Mouse (Mus musculus) embryonic facial prominence, embryonic 14.5 days (tissue): ENCODE measurements around the gene Vps35l. TPM values are rescaled to one million over a fixed set of nuclear protein-coding genes. Genes with fewer than 3 reads are reported as not detected.

Experiments used
- ATAC-seq: fragments of 200-750 bp; cut with Nextera tagmentation; 2 replicates; pipeline ENCODE4 v1.8.0; 2017; ENCODE audit warnings: low read depth, moderate number of reproducible peaks, moderate TSS enrichment
- DNase-seq: peaks from one replicate; pipeline ENCODE4 v3.0.0-alpha.2; 2015; ENCODE audit warnings: low spot score
- H3K27ac ChIP-seq: fragments of 300-500 bp; sonication (generic); replicated peaks from 2 replicates; pipeline ENCODE4 v1.5.1; 2014; ENCODE audit warnings: low read depth, mild to moderate bottlenecking, low read length, moderate library complexity
- H3K27me3 ChIP-seq: fragments of 300-500 bp; sonication (generic); replicated peaks from 2 replicates; pipeline ENCODE4 v1.6.1; 2014; ENCODE audit warnings: low read length; ENCODE audit not compliant: control insufficient read depth, insufficient read depth
- H3K36me3 ChIP-seq: fragments of 300-500 bp; sonication (generic); 2 replicates; pipeline ENCODE4 v1.6.1; 2014; ENCODE audit warnings: low read length, mixed read lengths; ENCODE audit not compliant: control insufficient read depth, insufficient read depth
- H3K4me1 ChIP-seq: fragments of 300-500 bp; sonication (generic); 2 replicates; pipeline ENCODE4 v1.6.1; 2014; ENCODE audit warnings: antibody characterized with exemption, low read length; ENCODE audit not compliant: control insufficient read depth, insufficient read depth
- H3K4me2 ChIP-seq: fragments of 300-500 bp; sonication (generic); 2 replicates; pipeline ENCODE4 v1.6.1; 2014; ENCODE audit warnings: low read depth, mild to moderate bottlenecking, low read length, moderate library complexity, mixed read lengths
- H3K4me3 ChIP-seq: fragments of 300-500 bp; sonication (generic); 2 replicates; pipeline ENCODE4 v1.5.1; 2014; ENCODE audit warnings: low read depth, mild to moderate bottlenecking, low read length
- H3K9ac ChIP-seq: fragments of 300-500 bp; sonication (generic); 2 replicates; pipeline ENCODE4 v1.6.1; 2014; ENCODE audit warnings: low read depth, mild to moderate bottlenecking, low read length, moderate library complexity, mixed read lengths
- H3K9me3 ChIP-seq: fragments of 300-500 bp; sonication (generic); 2 replicates; pipeline ENCODE4 v1.6.1; 2016; ENCODE audit warnings: low read length; ENCODE audit not compliant: control insufficient read depth
- WGBS: fragments of 180-500 bp; shearing (Covaris S2); extraction: QIAGEN DNeasy Blood & Tissue Kit; methylation state at CpG from one replicate; pipeline ENCODE4 v1.1.7; 2014; 5-methylcytosine and 5-hydroxymethylcytosine counted together
- polyA plus RNA-seq: library from polyadenylated mRNA; unstranded; fragments of >200 nt; fragmentation: Nextera tagmentation; extraction: Ambion mirVana; gene quantifications from 2 replicates; pipeline ENCODE4 v1.2.1, GENCODE M21; 2014

Vps35l gene
- polyA plus RNA-seq, 1 experiment from 2014 or later = 62.7 TPM

DNA sequence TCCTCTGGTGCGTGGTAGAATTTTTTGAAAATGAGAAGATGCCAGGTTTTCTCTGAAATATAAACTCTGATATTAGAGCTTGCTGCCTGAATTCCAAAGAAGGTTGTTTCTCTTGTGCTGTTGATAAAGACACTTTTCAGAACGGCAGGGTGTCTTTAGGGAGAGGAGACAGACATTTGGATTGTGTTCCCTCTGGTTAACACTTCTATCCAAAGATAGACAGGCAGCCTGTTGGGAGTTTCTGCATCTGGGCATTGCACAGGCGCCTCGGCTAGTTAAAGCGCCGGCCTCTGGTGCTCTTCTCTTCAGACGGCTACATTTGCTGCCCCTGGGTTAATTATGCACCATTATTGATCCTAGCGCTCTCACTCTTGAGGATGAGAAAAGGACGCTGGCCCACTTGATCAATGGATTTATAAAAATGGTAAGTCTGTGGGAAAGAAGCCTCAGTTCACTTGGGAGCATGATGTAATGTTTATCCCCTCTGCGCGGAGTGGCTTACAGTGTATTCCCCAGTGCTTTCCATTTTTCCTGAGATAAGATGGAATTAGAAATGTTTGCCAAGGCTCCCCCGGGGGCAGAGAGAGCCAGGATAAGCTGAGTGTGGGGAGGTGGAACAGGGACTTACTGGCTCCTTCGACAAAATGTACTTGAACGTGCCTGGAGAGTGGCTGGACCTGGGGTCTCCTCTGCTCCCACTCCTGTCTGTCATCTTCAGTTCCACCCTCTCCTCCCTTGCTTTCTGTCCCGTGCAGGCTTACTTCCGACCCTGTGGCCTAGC, 66.8 kb downstream of the Vps35l start:
- no peak overlapping the region for H3K9ac ChIP-seq
- H3K36me3 ChIP-seq = peaks cover 48% of the 10 kb centered on the region
- 64% methylated on average over 16 of the region's 16 CpGs for WGBS
- no peak overlapping the region for H3K4me3 ChIP-seq
- no peak overlapping the region for H3K27ac ChIP-seq
- peak; percentile 44; the same call in 1 of the 2 replicates for ATAC-seq
- H3K4me2 ChIP-seq = no peak overlapping the region
- H3K9me3 ChIP-seq = no peaks in the 10 kb centered on the region
- no peaks in the 10 kb centered on the region for H3K27me3 ChIP-seq
- no peaks in the 10 kb centered on the region for H3K4me1 ChIP-seq
- no peak for DNase-seq

GRCm38 (mm10) chr7:118807899-118808298, 67.9 kb downstream of the Vps35l start:
- no peak overlapping the region for H3K9ac ChIP-seq
- peaks cover 41% of the 10 kb centered on the region for H3K36me3 ChIP-seq
- peak; percentile 52 for DNase-seq
- WGBS = 76% methylated on average over 8 of the region's 8 CpGs
- no peak for ATAC-seq
- no peaks in the 10 kb centered on the region for H3K4me1 ChIP-seq
- H3K4me2 ChIP-seq = no peak overlapping the region
- no peak overlapping the region for H3K27ac ChIP-seq
- no peaks in the 10 kb centered on the region for H3K9me3 ChIP-seq
- no peaks in the 10 kb centered on the region for H3K27me3 ChIP-seq
- no peak overlapping the region for H3K4me3 ChIP-seq

DNA sequence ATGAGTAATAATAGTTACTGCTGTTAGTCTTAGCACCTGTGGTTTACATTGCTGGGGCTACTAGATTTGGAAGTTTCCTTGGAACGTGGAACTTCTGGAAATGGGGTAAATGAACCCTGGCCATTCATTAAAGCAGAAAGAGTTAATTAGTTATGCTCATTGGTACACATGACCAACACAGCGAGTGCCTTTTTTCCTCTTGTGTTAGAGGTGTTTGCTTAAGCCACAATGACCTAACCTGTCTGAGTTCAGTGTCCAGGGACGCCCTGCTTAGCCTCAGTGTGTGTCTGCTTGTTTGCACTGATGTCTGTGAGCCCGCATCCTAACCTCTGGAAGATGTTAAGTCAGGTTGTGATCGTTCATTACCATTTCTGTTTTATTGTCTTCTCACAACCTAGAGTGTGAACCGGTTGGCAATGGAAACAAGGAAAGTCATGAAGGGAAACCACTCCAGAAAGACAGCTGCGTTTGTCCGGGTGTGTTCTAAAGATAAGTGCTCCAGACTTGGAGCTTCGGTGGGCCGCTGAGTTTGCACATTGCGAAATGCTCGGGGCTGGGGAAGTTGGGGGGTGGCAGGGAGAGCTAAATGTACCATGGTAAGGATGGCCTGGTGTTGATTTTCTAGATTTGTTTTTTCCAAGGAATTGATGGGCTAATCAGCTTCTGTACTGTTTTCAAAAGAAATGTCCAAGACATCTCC, 71.5 kb downstream of the Vps35l start:
- Histone ChIP-seq H3K4me1 (no peaks in the 10 kb centered on the region), H3K9ac (no peak overlapping the region), H3K4me2 (no peak overlapping the region), H3K9me3 (no peaks in the 10 kb centered on the region), H3K4me3 (no peak overlapping the region), H3K36me3 (peaks cover 45% of the 10 kb centered on the region), H3K27me3 (no peaks in the 10 kb centered on the region), H3K27ac (no peak overlapping the region)
- no peak for ATAC-seq
- no peak for DNase-seq
- 86% methylated on average over 12 of the region's 12 CpGs for WGBS

- no peak overlapping the region for H3K27ac ChIP-seq
- no peaks in the 10 kb centered on the region for H3K27me3 ChIP-seq
- H3K4me3 ChIP-seq = no peak overlapping the region
- DNase-seq (no peak), ATAC-seq (no peak)
- 91% methylated on average over 4 of the region's 4 CpGs for WGBS
- no peak overlapping the region for H3K4me2 ChIP-seq
- H3K9me3 ChIP-seq = no peaks in the 10 kb centered on the region
- no peaks in the 10 kb centered on the region for H3K4me1 ChIP-seq
- no peak overlapping the region for H3K9ac ChIP-seq
- H3K36me3 ChIP-seq = peaks cover 59% of the 10 kb centered on the region
Measured at GRCm38 (mm10) chr7:118813592-118813991, 73.6 kb downstream of the Vps35l start.

GRCm38 (mm10) chr7:118816275-118816674, 76.2 kb downstream of the Vps35l start:
- H3K4me2 ChIP-seq = no peak overlapping the region
- H3K36me3 ChIP-seq = peaks cover 51% of the 10 kb centered on the region
- H3K27ac ChIP-seq = no peak overlapping the region
- ATAC-seq = no peak
- 92% methylated on average over 3 of the region's 3 CpGs for WGBS
- H3K9me3 ChIP-seq = no peaks in the 10 kb centered on the region
- DNase-seq = no peak
- no peaks in the 10 kb centered on the region for H3K27me3 ChIP-seq
- no peak overlapping the region for H3K9ac ChIP-seq
- H3K4me3 ChIP-seq = no peak overlapping the region
- no peaks in the 10 kb centered on the region for H3K4me1 ChIP-seq

DNA sequence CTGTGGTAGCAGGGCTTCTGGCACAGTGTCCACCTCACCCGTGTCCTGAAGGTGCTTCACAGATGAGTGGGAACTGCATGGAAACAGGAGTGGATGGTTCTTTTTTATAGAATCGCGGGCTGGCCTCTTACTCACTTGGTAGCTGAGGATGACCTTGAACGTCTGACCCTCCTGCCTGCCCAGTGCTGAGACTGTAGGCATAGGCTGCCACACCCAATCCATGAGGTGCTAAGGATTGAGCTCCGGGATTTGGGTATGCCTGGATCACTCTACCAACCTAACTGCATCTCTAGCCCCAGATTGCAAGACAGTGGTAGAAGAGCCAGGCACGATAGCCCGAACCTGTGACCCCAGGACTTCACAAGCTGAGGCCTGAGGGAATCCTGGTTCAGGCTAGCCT, 77.7 kb downstream of the Vps35l start:
- H3K4me1 ChIP-seq = no peaks in the 10 kb centered on the region

DNA sequence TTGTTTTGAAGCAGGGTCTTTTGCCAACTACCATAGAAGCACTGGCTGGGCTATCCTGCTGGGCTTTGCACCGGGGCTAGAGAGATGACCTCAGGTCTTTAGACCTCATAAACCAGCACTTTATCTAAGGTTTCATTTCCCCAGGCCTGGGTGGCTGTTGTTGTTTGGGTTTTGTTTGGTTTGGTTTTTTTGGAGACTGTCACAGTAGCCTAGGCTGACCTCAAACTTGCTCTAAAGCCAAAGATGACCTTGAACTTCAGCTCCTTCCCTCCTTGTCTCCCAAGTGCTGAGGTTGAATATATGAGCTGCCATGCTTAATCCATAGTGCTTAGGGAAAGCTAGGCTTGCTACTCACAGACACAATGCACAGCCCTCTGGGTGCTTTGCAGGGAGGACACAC, 79.6 kb downstream of the Vps35l start:
- Histone ChIP-seq H3K27ac (no peak overlapping the region), H3K9ac (no peak overlapping the region), H3K9me3 (no peaks in the 10 kb centered on the region), H3K4me2 (no peak overlapping the region), H3K4me1 (no peaks in the 10 kb centered on the region), H3K4me3 (no peak overlapping the region), H3K36me3 (peaks cover 37% of the 10 kb centered on the region; the same call in 1 of the 2 replicates), H3K27me3 (no peaks in the 10 kb centered on the region)
- no peak for ATAC-seq
- 83% methylated on average over 1 of the region's 1 CpGs for WGBS
- no peak for DNase-seq

More for the DNA sequence above, 77.7 kb downstream of the Vps35l start:
- WGBS = 87% methylated on average over 7 of the region's 7 CpGs
- ATAC-seq (no peak), DNase-seq (no peak)
- Histone ChIP-seq H3K9ac (no peak overlapping the region), H3K4me3 (no peak overlapping the region), H3K36me3 (peaks cover 46% of the 10 kb centered on the region; the same call in 1 of the 2 replicates), H3K27ac (no peak overlapping the region), H3K4me2 (no peak overlapping the region), H3K27me3 (no peaks in the 10 kb centered on the region), H3K9me3 (no peaks in the 10 kb centered on the region)

DNA sequence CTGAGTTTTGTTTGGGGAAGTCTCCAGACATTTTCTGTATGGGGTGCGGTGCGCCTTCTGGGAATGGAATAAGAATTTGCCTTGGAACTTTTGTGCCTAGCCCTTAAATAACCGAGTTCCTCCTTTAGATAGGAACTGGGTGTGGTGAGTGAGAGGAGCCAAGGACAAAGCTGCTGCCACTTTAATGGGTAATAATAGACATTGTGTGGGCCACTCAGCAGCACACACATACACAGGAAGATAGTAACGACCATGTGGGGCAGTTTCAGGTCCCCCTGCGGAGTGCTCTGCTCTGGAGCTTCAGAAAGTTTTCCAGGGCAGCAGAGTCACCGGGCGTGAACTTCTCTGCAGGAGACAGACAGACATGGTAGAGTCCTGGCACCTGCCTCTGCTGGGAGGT, 81.3 kb downstream of the Vps35l start:
- no peak for DNase-seq
- no peaks in the 10 kb centered on the region for H3K9me3 ChIP-seq
- no peak overlapping the region for H3K4me2 ChIP-seq
- no peak overlapping the region for H3K27ac ChIP-seq
- H3K4me1 ChIP-seq = no peaks in the 10 kb centered on the region
- H3K4me3 ChIP-seq = no peak overlapping the region
- H3K9ac ChIP-seq = no peak overlapping the region
- H3K36me3 ChIP-seq = peaks cover 32% of the 10 kb centered on the region
- ATAC-seq = no peak
- no peaks in the 10 kb centered on the region for H3K27me3 ChIP-seq
- WGBS = 78% methylated on average over 7 of the region's 7 CpGs
